Mouse (Mus musculus): ENCODE data around the gene Rnf151.
"Not testable (repeated sequence)": the region's sequence is repeated elsewhere in the genome, so short reads cannot be mapped to it uniquely, and the experiment has no call there.

Rnf151 gene

GRCm38 (mm10) chr17:24732233-24732935, 14.5 kb upstream of the Rnf151 start:
- DNase-seq (ENCODE audit: low spot score in 2 of 2), result no peak

- DNase-seq (ENCODE audit: low spot score in 2 of 2), result no peak
These were observed 12.9 kb upstream of the Rnf151 start for GRCm38 (mm10) chr17:24730787-24731186.

GRCm38 (mm10) chr17:24729067-24729466, 11.2 kb upstream of the Rnf151 start:
- DNase-seq (ENCODE audit: low spot score in 2 of 2), result no peak

- no peak for DNase-seq (ENCODE audit: low spot score in 2 of 2)
These were observed 10.3 kb upstream of the Rnf151 start for GRCm38 (mm10) chr17:24728184-24728583.

- DNase-seq (ENCODE audit: low spot score in 2 of 2), result no peak
These were observed 9.8 kb upstream of the Rnf151 start, which contains the start of gene Rpl3l for GRCm38 (mm10) chr17:24727618-24728017. Gene Rpl3l (plus strand): TSS chr17:24727820.

GRCm38 (mm10) chr17:24725637-24726390, 8.0 kb upstream of the Rnf151 start:
- no peak for DNase-seq (ENCODE audit: low spot score in 2 of 2)

- DNase-seq (ENCODE audit: low spot score in 2 of 2), result peak; percentile 93 to 96
These were observed 6.3 kb upstream of the Rnf151 start, which contains the start of gene Ndufb10 for GRCm38 (mm10) chr17:24724184-24724583. Gene Ndufb10 (minus strand): TSS chr17:24724478.

GRCm38 (mm10) chr17:24723881-24724180, 6.0 kb upstream of the Rnf151 start:
- DNase-seq (ENCODE audit: low spot score in 2 of 2), result no peak

GRCm38 (mm10) chr17:24723122-24723880, 5.4 kb upstream of the Rnf151 start:
- DNase-seq (ENCODE audit: low spot score in 2 of 2), result no peak

- DNase-seq (ENCODE audit: low spot score in 2 of 2), result no peak
These were observed 4.5 kb upstream of the Rnf151 start for GRCm38 (mm10) chr17:24722220-24722924.

GRCm38 (mm10) chr17:24721383-24721955, 3.6 kb upstream of the Rnf151 start:
- DNase-seq (ENCODE audit: low spot score in 2 of 2), result not testable (repeated sequence)

- not testable (repeated sequence) for DNase-seq (ENCODE audit: low spot score in 2 of 2)
These were observed 2.8 kb upstream of the Rnf151 start for GRCm38 (mm10) chr17:24720616-24721015.

GRCm38 (mm10) chr17:24719494-24720222, 1.8 kb upstream of the Rnf151 start:
- peak; percentile 99 for DNase-seq (ENCODE audit: low spot score in 2 of 2)

GRCm38 (mm10) chr17:24718938-24719337, 1.1 kb upstream of the Rnf151 start:
- DNase-seq (ENCODE audit: low spot score in 2 of 2), result not testable (repeated sequence)

- DNase-seq (ENCODE audit: low spot score in 2 of 2), result no peak
These were observed 1.6 kb downstream of the Rnf151 start for GRCm38 (mm10) chr17:24716166-24716682.

- DNase-seq (ENCODE audit: low spot score in 2 of 2), result no peak
These were observed 2.3 kb downstream of the Rnf151 start for GRCm38 (mm10) chr17:24715556-24715955.

- DNase-seq (ENCODE audit: low spot score in 2 of 2), result no peak
These were observed 9.2 kb downstream of the Rnf151 start for GRCm38 (mm10) chr17:24708646-24709045.

GRCm38 (mm10) chr17:24707801-24708425, 9.9 kb downstream of the Rnf151 start:
- DNase-seq (ENCODE audit: low spot score in 2 of 2), result no peak

- peak; percentile 95 to 98 for DNase-seq (ENCODE audit: low spot score in 2 of 2)
These were observed 10.7 kb downstream of the Rnf151 start, which contains the start of gene Tbl3 for GRCm38 (mm10) chr17:24706982-24707800. Gene Tbl3 (minus strand): TSS chr17:24707660.

Measured in frontal cortex, postnatal 36 days (tissue).